Mouse (Mus musculus) forebrain, postnatal 0 days (tissue): ENCODE measurements around the gene Igfbp4. TPM values are rescaled to one million over a fixed set of nuclear protein-coding genes. Genes with fewer than 3 reads are reported as not detected.

Experiments used
- ATAC-seq: fragments of 200-750 bp; cut with Nextera tagmentation; 2 replicates; pipeline ENCODE4 v1.8.0; 2017; ENCODE audit warnings: mild to moderate bottlenecking, moderate library complexity
- DNase-seq: peaks from one replicate; pipeline ENCODE4 v3.0.0-alpha.2; 2015
- H3K27ac ChIP-seq: fragments of 300-500 bp; sonication (generic); 2 replicates; pipeline ENCODE4 v1.5.1; 2014; ENCODE audit warnings: low read depth, mild to moderate bottlenecking, antibody characterized with exemption, low read length, moderate library complexity, mixed read lengths
- H3K27me3 ChIP-seq: fragments of 300-500 bp; sonication (generic); 2 replicates; pipeline ENCODE4 v1.6.1; 2014; ENCODE audit warnings: mild to moderate bottlenecking, low read length, mixed read lengths; ENCODE audit not compliant: insufficient read depth
- H3K36me3 ChIP-seq: fragments of 300-500 bp; sonication (generic); 2 replicates; pipeline ENCODE4 v1.6.1; 2014; ENCODE audit warnings: mild to moderate bottlenecking, moderate library complexity; ENCODE audit not compliant: insufficient read depth
- H3K4me1 ChIP-seq: fragments of 300-500 bp; sonication (generic); 2 replicates; pipeline ENCODE4 v1.6.1; 2014; ENCODE audit warnings: antibody characterized with exemption; ENCODE audit not compliant: insufficient read depth
- H3K4me2 ChIP-seq: fragments of 300-500 bp; sonication (generic); 2 replicates; pipeline ENCODE4 v1.6.1; 2014; ENCODE audit warnings: low read depth, mild to moderate bottlenecking, moderate library complexity
- H3K4me3 ChIP-seq: fragments of 300-500 bp; sonication (generic); 2 replicates; pipeline ENCODE4 v1.5.1; 2014; ENCODE audit warnings: low read depth, low read length, mixed read lengths
- H3K9ac ChIP-seq: fragments of 300-500 bp; sonication (generic); 2 replicates; pipeline ENCODE4 v1.6.1; 2014; ENCODE audit warnings: mild to moderate bottlenecking
- H3K9me3 ChIP-seq: fragments of 300-500 bp; sonication (generic); 2 replicates; pipeline ENCODE4 v1.6.1; 2016; ENCODE audit warnings: low read length
- CTCF ChIP-seq: sonication (generic); IDR thresholded peaks from 2 replicates; pipeline ENCODE4 v1.5.1; 2016; ENCODE audit warnings: antibody characterized with exemption, control low read depth, low read depth
- WGBS: fragments of 180-500 bp; shearing (Covaris S2); extraction: QIAGEN DNeasy Blood & Tissue Kit; methylation state at CpG from one replicate; pipeline ENCODE4 v1.1.7; 2014; 5-methylcytosine and 5-hydroxymethylcytosine counted together
- polyA plus RNA-seq: library from polyadenylated mRNA; unstranded; fragments of >200 nt; fragmentation: Nextera tagmentation; extraction: Ambion mirVana; gene quantifications from 2 replicates; pipeline ENCODE4 v1.2.1, GENCODE M21; 2015
- total RNA-seq: library from RNA; depleted of rRNA; stranded (reverse); fragments of >200 nt; gene quantifications from 2 replicates; pipeline ENCODE4 v1.2.3, GENCODE M21; 2014

Gene Igfbp4
- total and polyA plus RNA-seq, 2 experiments from 2014 or later = 102 to 128 TPM

DNA sequence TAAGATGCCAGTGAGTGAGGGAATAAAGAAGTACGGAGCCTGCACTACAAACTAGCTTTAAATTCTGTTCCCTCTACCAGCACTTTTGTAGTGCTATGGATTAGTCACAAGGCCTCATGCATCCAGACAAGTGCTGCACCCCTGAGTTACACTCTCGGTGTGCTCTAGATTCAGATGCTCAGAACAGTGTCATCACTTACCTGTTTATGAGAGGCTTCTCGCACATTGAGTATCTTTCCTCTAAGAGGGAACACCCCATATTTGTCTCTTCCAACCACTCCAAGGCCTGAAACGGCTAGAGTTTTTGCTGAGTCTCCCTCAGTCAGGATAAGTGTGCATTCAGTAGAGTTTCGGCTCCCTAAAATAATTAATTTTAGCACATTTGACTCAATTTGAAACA, 30.3 kb upstream of the Igfbp4 start:
- no peaks in the 10 kb centered on the region for H3K36me3 ChIP-seq
- H3K27me3 ChIP-seq = no peaks in the 10 kb centered on the region
- WGBS = 94% methylated on average over 5 of the region's 5 CpGs
- DNase-seq (no peak), ATAC-seq (no peak)
- H3K4me3 ChIP-seq = no peak overlapping the region
- no peaks in the 10 kb centered on the region for H3K4me1 ChIP-seq
- H3K4me2 ChIP-seq = no peak overlapping the region
- H3K9me3 ChIP-seq = no peaks in the 10 kb centered on the region
- no peak overlapping the region for H3K9ac ChIP-seq
- no peak overlapping the region for H3K27ac ChIP-seq
- TF ChIP-seq CTCF = no peak

- no peaks in the 10 kb centered on the region for H3K4me1 ChIP-seq
- ATAC-seq = no peak
- no peak for DNase-seq
- 91% methylated on average over 1 of the region's 1 CpGs for WGBS
- no peak overlapping the region for H3K9ac ChIP-seq
- no peak overlapping the region for H3K4me2 ChIP-seq
- no peak for TF ChIP-seq CTCF
- no peaks in the 10 kb centered on the region for H3K9me3 ChIP-seq
- H3K36me3 ChIP-seq = no peaks in the 10 kb centered on the region
- H3K27me3 ChIP-seq = no peaks in the 10 kb centered on the region
- H3K4me3 ChIP-seq = no peak overlapping the region
- H3K27ac ChIP-seq = no peak overlapping the region
Measured at GRCm38 (mm10) chr11:99013856-99014255, 27.2 kb upstream of the Igfbp4 start.

DNA sequence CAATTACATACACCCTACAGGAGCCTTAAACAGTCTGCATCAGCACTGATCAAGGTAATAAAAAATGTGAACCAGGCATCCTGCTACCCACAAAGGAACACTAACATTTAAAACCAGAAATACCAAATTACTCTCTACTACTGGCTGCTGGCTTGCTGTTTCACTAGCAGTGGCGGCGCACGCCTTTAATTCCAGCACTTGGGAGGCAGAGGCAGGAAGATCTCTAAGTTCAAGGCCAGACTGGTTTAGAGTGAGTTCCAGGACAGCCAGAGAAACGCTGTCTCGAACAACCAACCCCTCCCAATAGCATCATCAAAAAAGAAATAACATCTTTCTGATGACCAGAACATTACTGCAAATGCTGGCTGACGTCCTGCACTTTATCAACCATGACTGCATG, 21.2 kb upstream of the Igfbp4 start:
- Histone ChIP-seq H3K9me3 (no peaks in the 10 kb centered on the region), H3K4me1 (no peaks in the 10 kb centered on the region), H3K36me3 (no peaks in the 10 kb centered on the region), H3K4me2 (no peak overlapping the region), H3K4me3 (no peak overlapping the region), H3K9ac (no peak overlapping the region), H3K27me3 (no peaks in the 10 kb centered on the region), H3K27ac (no peak overlapping the region)
- DNase-seq = no peak
- TF ChIP-seq CTCF = no peak
- WGBS = 95% methylated on average over 6 of the region's 6 CpGs
- ATAC-seq = no peak

GRCm38 (mm10) chr11:99022384-99022933, 18.6 kb upstream of the Igfbp4 start:
- Histone ChIP-seq H3K9me3 (no peaks in the 10 kb centered on the region), H3K27me3 (no peaks in the 10 kb centered on the region), H3K36me3 (no peaks in the 10 kb centered on the region), H3K9ac (no peak overlapping the region), H3K4me1 (no peaks in the 10 kb centered on the region), H3K27ac (no peak overlapping the region), H3K4me3 (no peak overlapping the region), H3K4me2 (no peak overlapping the region)
- DNase-seq (no peak), ATAC-seq (no peak)
- no peak for TF ChIP-seq CTCF
- 74% methylated on average over 5 of the region's 5 CpGs for WGBS

GRCm38 (mm10) chr11:99023094-99023493, 17.9 kb upstream of the Igfbp4 start:
- Histone ChIP-seq H3K36me3 (no peaks in the 10 kb centered on the region), H3K27me3 (no peaks in the 10 kb centered on the region), H3K9ac (0 out of 2 replicates have a peak overlapping the region, but pooled peaks have one; percentile 38), H3K9me3 (no peaks in the 10 kb centered on the region), H3K4me1 (no peaks in the 10 kb centered on the region), H3K27ac (no peak overlapping the region), H3K4me3 (peak overlapping the region; percentile 46; the same call in 1 of the 2 replicates), H3K4me2 (peak overlapping the region; percentile 69)
- no peak for TF ChIP-seq CTCF
- DNase-seq (no peak), ATAC-seq (no peak)
- WGBS = 3% methylated on average over 4 of the region's 4 CpGs

GRCm38 (mm10) chr11:99023500-99024467, 17.3 kb upstream of the Igfbp4 start, which contains the start of gene Top2a:
TSS of gene Top2a (minus strand) at chr11:99024189.
- ATAC-seq = peak; percentile 99

More at GRCm38 (mm10) chr11:99023500-99024467, 17.3 kb upstream of the Igfbp4 start, which contains the start of gene Top2a:
- Histone ChIP-seq H3K27me3 (no peaks in the 10 kb centered on the region), H3K27ac (peak within 1 kb of the TSS; percentile 30; the same call in 1 of the 2 replicates), H3K9ac (peak within 1 kb of the TSS; percentile 44), H3K36me3 (no peaks in the 10 kb centered on the region), H3K4me2 (peak within 1 kb of the TSS; percentile 69), H3K4me3 (peak within 1 kb of the TSS; percentile 46), H3K4me1 (no peaks in the 10 kb centered on the region), H3K9me3 (no peaks in the 10 kb centered on the region)
- peak; percentile 100 for DNase-seq
- TF ChIP-seq CTCF = no peak
- WGBS = under 1% methylated on average over 54 of the region's 54 CpGs
